In the genomic region with DNA sequence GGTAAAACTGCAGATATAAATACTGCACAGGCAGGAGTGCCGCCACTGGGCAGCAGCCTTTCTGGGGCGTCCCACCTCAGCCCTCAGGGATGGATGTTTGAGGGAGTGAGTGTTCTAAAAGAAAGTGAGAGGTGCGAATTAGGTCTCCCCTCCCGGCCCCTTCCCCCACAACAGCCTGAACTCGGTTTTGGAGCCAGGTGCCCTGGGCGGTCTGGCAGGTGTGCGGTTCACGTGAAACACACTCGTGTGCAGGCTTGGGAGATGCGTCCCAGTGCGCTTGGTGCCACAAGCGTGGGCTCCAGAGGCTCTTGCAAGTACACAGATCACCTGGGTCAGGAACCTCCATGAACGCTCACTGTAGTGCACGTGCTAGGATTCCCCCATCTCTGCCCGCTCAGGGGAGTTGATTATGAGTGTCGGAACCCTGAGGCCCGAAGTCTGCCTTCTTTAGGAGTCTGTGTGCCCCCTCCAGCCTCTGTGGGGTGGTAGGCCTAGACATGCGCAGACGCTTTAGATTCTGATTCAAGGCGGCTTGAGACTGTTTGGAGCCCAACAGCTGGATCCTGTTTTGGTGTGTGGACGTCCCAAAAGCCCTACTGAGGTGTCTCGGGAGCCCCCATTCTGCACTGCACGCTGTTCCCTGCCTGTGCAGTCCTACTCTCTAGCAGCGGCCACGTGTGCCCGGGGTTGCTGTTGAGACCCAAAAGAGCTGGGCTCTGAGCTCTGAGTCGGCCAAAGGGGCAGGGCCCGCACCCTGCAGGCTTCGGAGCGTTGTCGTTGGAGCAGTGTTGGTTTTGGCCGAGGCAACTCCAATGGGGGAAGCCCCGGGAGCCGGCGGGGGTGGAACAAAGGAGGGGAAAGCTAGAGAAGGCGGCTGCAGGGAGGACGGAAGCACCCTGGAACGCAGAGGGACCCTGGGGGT, we compare ENCODE assay signal across 8 mouse cellular contexts. TPM values are rescaled to one million over a fixed set of nuclear protein-coding genes. Genes with fewer than 3 reads are reported as not detected.
A peak's percentile ranks its signal among the peaks of the same experiment; 100 is the strongest.
DNase-seq lines count a peak whose midpoint lies in the region; ATAC-seq lines count a peak whose summit lies in the region.

No protein-coding gene starts in this region.

- DNase-seq in embryo, embryonic 10.5 days (ENCODE audit: low spot score) = peak; percentile 24
- DNase-seq in embryo, embryonic 9.5 days (ENCODE audit: extremely low spot score) = no peak
- peak; percentile 37 for DNase-seq in adrenal gland, postnatal 25 days
- DNase-seq in gastrocnemius, postnatal 14 days = peak; percentile 85
- DNase-seq in testis, postnatal 14 days (ENCODE audit: low spot score) = peak; percentile 55
- no peak for DNase-seq in right cerebral cortex, adult 2 months (ENCODE audit: low spot score in 2 of 2)

- no peaks in the 10 kb centered on the region for H3K36me3 ChIP-seq in hindbrain, embryonic 16.5 days (ENCODE audit: control insufficient read depth, insufficient read depth, low read length)
- no peaks in the 10 kb centered on the region for H3K36me3 ChIP-seq in lung, embryonic 15.5 days

- peak overlapping the region; percentile 35 for H3K9ac ChIP-seq in hindbrain, embryonic 16.5 days (ENCODE audit: low read depth, low read length)
- 0 out of 2 replicates have a peak overlapping the region, but pooled peaks have one; percentile 8 for H3K9ac ChIP-seq in lung, embryonic 15.5 days

- intact Hi-C loops in gastrocnemius, postnatal 14 days (cut with DNase I; ENCODE audit: low total_unique reads) = no loop called here

- no peak overlapping the region for H3K4me3 ChIP-seq in hindbrain, embryonic 16.5 days (ENCODE audit: low read length)
- 0 out of 2 replicates have a peak overlapping the region, but pooled peaks have one; percentile 1 for H3K4me3 ChIP-seq in lung, embryonic 15.5 days

- no peaks in the 10 kb centered on the region for H3K9me3 ChIP-seq in hindbrain, embryonic 16.5 days (ENCODE audit: control insufficient read depth, low read length)
- H3K9me3 ChIP-seq in lung, embryonic 15.5 days = no peaks in the 10 kb centered on the region

- H3K27ac ChIP-seq in hindbrain, embryonic 16.5 days (ENCODE audit: low read depth, low read length) = peak overlapping the region; percentile 44
- peak overlapping the region; percentile 27; the same call in 1 of the 2 replicates for H3K27ac ChIP-seq in lung, embryonic 15.5 days

- peaks cover 69% of the 10 kb centered on the region for H3K4me1 ChIP-seq in hindbrain, embryonic 16.5 days (ENCODE audit: control insufficient read depth, insufficient read depth, low read depth, low read length)
- H3K4me1 ChIP-seq in lung, embryonic 15.5 days = peaks cover 80% of the 10 kb centered on the region

- H3K27me3 ChIP-seq in hindbrain, embryonic 16.5 days (replicated peaks; ENCODE audit: control insufficient read depth, insufficient read depth, low read length) = peaks cover 41% of the 10 kb centered on the region
- peaks cover 73% of the 10 kb centered on the region for H3K27me3 ChIP-seq in lung, embryonic 15.5 days

- peak; percentile 41 for ATAC-seq in hindbrain, embryonic 16.5 days
- peak; percentile 51; the same call in 1 of the 2 replicates for ATAC-seq in lung, embryonic 15.5 days (ENCODE audit: borderline replicate concordance, extremely low read depth, low FRiP score, low TSS enrichment)

- peak overlapping the region; percentile 39 for H3K4me2 ChIP-seq in hindbrain, embryonic 16.5 days (ENCODE audit: low read length)
- H3K4me2 ChIP-seq in lung, embryonic 15.5 days = peak overlapping the region; percentile 26

- WGBS in hindbrain, embryonic 16.5 days = 12% methylated on average over 38 of the region's 38 CpGs
- WGBS in lung, embryonic 15.5 days = 22% methylated on average over 38 of the region's 38 CpGs

RNA-seq across cellular contexts. Expression of gene Nfix, which starts 14.1 kb away (rescaled TPM):
- 87.7 and 111 TPM in 2 replicates for total RNA-seq in adrenal gland, postnatal 25 days (2021)
- total RNA-seq in gastrocnemius, postnatal 14 days (2021) = 100 to 1,000 TPM; 531 to 566 TPM
- polyA plus RNA-seq in hindbrain, embryonic 16.5 days (2015; fragmentation: Nextera tagmentation; extraction: Ambion mirVana) = 94.3 and 109 TPM in 2 replicates
- polyA plus RNA-seq in lung, embryonic 15.5 days (2015; fragmentation: Nextera tagmentation; extraction: Ambion mirVana) = 39.2 and 42.7 TPM in 2 replicates

RNA-seq across cellular contexts. Expression of gene Dand5, which starts 36.6 kb away (rescaled TPM):
- 11.2 and 11.6 TPM in 2 replicates for total RNA-seq in adrenal gland, postnatal 25 days (2021)
- total RNA-seq in gastrocnemius, postnatal 14 days (2021) = 1 to 10 TPM; 6.0 to 7.2 TPM
- polyA plus RNA-seq in hindbrain, embryonic 16.5 days (2015; fragmentation: Nextera tagmentation; extraction: Ambion mirVana) = 15.4 and 17.1 TPM in 2 replicates
- 6.0 and 6.3 TPM in 2 replicates for polyA plus RNA-seq in lung, embryonic 15.5 days (2015; fragmentation: Nextera tagmentation; extraction: Ambion mirVana)

RNA-seq across cellular contexts. Expression of gene Gadd45gip1, which starts 45.3 kb away (rescaled TPM):
- total RNA-seq in adrenal gland, postnatal 25 days (2021) = 55.1 and 59.9 TPM in 2 replicates
- total RNA-seq in gastrocnemius, postnatal 14 days (2021) = 10 to 100 TPM; 28.4 to 28.8 TPM
- polyA plus RNA-seq in hindbrain, embryonic 16.5 days (2015; fragmentation: Nextera tagmentation; extraction: Ambion mirVana) = 40.6 and 40.7 TPM in 2 replicates
- polyA plus RNA-seq in lung, embryonic 15.5 days (2015; fragmentation: Nextera tagmentation; extraction: Ambion mirVana) = 43.4 and 47.0 TPM in 2 replicates

RNA-seq across cellular contexts. Expression of gene Rad23a, which starts 54.4 kb away (rescaled TPM):
- 116 and 120 TPM in 2 replicates for total RNA-seq in adrenal gland, postnatal 25 days (2021)
- 100 to 1,000 TPM; 122 to 124 TPM for total RNA-seq in gastrocnemius, postnatal 14 days (2021)
- polyA plus RNA-seq in hindbrain, embryonic 16.5 days (2015; fragmentation: Nextera tagmentation; extraction: Ambion mirVana) = 78.2 and 95.4 TPM in 2 replicates
- polyA plus RNA-seq in lung, embryonic 15.5 days (2015; fragmentation: Nextera tagmentation; extraction: Ambion mirVana) = 112 and 127 TPM in 2 replicates

Comparison
In these comparisons a context has a peak if more than half of its experiments do, and no peak if none do; other contexts are left out.
1. DNase-seq: peak in embryo, embryonic 10.5 days (single experiment), adrenal gland, postnatal 25 days (single experiment), gastrocnemius, postnatal 14 days (single experiment) and testis, postnatal 14 days (single experiment); none in embryo, embryonic 9.5 days (single experiment) and right cerebral cortex, adult 2 months (0 of 2).